Mouse (Mus musculus) gastrocnemius, adult 8-10 months (tissue): ENCODE data around the gene Pms1. TPM values are rescaled to one million over a fixed set of nuclear protein-coding genes. Genes with fewer than 3 reads are reported as not detected.
"Not testable (repeated sequence)": the region's sequence is repeated elsewhere in the genome, so short reads cannot be mapped to it uniquely, and the experiment has no call there.

Experiments used
- DNase-seq, 2 experiments: peaks; one replicate each; pipeline ENCODE4 v3.0.0; 2022; ENCODE audit warnings: low spot score in 2 of 2
- total RNA-seq, 4 experiments: library from RNA; stranded (reverse); gene quantifications; 2 replicates each; pipeline ENCODE4 v1.2.4; 2022

Gene Pms1
- 1 to 10 TPM; 5.5 to 6.6 (median 6.1) TPM for total RNA-seq

DNA sequence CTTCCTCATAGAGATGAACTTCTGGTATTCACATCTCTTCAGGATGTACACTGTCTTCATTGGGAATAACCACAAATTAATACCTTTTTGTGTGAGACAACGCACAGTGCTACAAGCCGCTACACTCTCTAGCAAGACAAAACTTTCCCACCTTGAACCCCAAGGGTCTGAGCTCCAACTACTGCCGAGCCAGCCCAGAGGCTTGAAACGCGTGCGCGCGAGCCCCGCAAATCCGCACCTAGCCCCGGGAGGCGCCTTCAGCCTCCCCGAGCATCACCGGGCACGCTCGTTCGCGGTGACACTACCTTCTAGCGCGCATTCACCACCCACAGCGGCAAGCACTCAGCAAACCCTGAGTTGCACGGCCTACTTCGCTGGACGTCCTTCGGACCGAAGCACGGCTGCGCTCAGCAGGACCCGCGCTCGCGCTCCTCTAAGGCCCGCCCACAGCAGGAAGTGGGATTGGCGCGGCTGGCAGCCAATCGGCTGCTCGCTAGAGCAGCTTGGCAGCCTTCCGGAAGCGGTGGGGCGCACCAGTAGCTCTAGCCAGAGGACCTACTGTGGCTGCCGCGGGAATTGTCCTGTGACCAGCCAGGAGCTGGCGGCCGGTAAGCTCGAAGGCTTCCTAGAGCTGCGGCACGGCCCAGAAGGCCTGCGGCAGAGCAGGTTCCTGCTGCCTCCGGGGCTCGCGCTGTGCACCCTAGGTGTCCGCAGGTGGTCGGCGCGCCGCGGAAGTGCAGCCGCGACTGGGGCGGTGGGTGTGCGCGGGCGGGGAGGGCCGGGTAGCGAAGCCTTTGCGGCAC, at the start of gene Pms1, which contains the start of the genes Ormdl1 and Gm28778:
Gene Pms1, minus strand, starts transcription at position 438 of the 803 bp plus-strand sequence.
Gene Ormdl1, plus strand, starts transcription at position 515 of the 803 bp plus-strand sequence.
Gene Gm28778, plus strand, starts transcription at position 531 of the 803 bp plus-strand sequence.
- peak; percentile 86 to 94 for DNase-seq

DNA sequence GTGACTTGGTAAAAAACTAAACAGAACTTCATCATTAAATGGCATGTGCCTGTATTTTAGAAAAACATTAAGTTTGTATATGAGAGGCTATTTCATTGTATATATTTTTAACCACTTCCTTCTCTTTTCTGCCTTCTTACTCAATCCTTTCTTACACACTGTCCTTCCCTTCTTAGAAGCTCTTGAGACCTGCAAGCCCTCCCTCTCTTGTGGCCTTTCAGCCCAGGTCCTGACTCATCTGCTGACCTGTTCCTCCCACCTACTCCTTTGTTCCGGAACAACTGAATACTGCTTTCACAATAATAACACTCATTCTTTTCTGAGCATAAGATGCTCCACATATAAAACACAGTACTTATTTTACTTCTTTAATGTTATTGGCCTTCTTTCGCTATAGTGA, 44.3 kb upstream of the Pms1 start:
- no peak for DNase-seq

DNA sequence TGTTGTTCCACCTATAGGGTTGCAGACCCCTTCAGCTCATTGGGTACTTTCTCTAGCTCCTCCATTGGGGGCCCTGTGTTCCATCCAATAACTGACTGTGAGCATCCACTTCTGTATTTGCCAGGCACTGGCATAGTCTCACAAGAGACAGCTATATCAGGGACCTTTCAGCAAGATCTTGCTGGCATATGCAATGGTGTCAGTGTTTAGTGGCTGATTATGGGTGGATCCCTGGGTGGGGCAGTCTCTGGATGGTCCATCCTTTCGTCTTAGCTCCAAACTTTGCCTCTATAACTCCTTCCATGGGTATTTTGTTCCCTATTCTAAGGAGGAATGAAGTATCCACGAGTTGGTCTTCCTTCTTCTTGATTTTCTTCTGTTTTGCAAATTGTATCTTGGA, 40.6 kb upstream of the Pms1 start:
- not testable (repeated sequence) for DNase-seq

DNA sequence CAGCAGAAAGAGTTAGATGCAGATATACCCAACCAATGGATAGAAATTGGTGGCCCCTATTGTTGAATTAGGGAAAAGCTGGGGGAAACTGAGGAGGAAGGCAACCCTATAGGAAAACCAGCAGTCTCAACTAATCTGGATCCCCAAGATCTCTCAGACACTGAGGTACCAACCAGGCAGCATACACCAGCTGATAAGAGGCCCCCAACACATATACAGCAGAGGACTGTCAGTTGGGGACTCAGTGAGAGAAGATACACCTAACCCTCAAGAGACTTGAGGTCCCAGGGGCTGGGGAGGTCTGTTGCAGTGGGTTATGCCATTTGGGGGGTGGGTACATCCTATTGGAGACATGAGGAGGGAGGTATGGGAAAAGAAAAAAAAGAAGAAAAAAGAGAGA, 38.6 kb upstream of the Pms1 start:
- DNase-seq, result no peak

- DNase-seq, result not testable (repeated sequence)
Observed at GRCm38 (mm10) chr1:53333527-53333926, 36.7 kb upstream of the Pms1 start.

DNA sequence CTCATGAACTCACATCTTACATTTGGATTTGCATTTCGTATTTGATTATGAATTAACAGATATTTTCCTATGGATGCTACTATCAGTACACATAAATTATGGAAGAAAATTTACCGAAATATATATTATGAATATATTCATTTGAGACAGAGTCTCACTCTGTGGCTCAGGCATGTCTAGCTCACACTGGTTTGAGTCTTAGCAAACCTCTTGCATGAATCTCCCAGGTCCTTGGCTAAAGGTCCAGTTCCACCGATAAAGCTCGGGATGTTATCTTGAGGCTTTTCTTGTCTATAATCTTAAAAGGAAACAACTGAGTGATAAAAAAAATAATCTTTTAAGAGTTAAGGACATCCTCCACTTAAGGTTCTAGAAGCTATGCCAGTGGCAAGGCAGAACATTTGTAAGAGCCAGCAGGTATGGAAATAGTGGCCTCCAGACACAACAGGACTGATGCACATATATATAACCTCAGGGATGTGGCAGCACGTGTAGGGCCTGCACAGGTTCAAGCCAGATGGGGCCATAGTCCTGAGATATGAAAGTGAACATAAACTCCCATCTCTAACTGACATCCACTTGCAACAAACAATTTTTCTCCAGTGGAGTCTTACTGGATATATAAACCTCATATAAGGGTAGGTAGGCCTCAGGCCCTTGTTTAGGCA, 28.1 kb upstream of the Pms1 start:
- DNase-seq, result no peak

GRCm38 (mm10) chr1:53324277-53324676, 27.5 kb upstream of the Pms1 start:
- no peak for DNase-seq

DNA sequence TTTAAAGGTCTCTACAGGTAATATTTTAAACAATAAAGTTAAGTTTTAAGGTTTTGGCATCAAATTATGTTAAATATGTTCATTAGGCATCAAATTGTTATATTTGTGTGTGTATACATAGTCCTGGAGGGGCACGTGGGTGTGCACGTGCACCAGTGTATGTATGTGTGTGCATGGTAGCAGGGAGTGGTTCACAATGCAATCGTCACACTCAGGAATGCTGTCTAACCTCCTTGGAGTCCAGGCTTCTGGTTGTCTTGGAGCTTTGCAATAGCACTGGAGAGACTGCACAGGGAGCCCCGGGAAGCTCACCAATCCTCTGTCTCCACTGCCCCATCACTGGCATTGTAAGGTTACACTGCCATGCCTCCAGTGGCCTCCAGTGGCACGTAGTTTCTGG, 26.4 kb upstream of the Pms1 start:
- no peak for DNase-seq

- no peak for DNase-seq
Observed at GRCm38 (mm10) chr1:53321662-53322344, 25.0 kb upstream of the Pms1 start.

GRCm38 (mm10) chr1:53312989-53313967, 16.5 kb upstream of the Pms1 start, which contains the start of gene Osgepl1:
Gene Osgepl1, plus strand, starts transcription at chr1:53313624.
- peak; percentile 63 to 76 for DNase-seq

GRCm38 (mm10) chr1:53300506-53300905, 3.7 kb upstream of the Pms1 start:
- DNase-seq, result no peak

GRCm38 (mm10) chr1:53291197-53291596, 5.6 kb downstream of the Pms1 start:
- no peak for DNase-seq

DNA sequence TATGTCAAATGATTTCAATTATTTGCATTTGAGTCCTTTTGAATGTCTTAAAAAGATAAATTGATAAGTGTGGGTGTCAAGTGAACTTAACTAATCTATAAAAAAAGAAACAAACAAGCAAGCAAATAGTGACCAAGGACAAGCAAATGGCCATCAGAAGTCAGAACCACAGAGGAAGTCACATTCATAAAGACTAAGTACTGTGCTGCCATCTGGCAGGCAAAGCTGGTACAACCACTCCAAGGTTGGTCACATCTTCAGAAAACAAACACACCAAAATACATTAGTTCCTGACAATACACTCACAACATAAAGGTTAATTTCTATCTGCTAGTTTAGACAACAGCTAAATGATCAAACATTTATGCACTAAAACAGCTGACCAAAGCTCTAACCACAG, 24.2 kb downstream of the Pms1 start:
- DNase-seq, result peak in 1 of 2 experiments; percentile 13

GRCm38 (mm10) chr1:53269901-53270300, 26.9 kb downstream of the Pms1 start:
- no peak for DNase-seq

GRCm38 (mm10) chr1:53264958-53265612, 31.7 kb downstream of the Pms1 start:
- DNase-seq, result not testable (repeated sequence)

- DNase-seq, result no peak
Observed at GRCm38 (mm10) chr1:53226063-53226462, 70.8 kb downstream of the Pms1 start.

GRCm38 (mm10) chr1:53225616-53226015, 71.2 kb downstream of the Pms1 start:
- DNase-seq, result peak in 1 of 2 experiments; percentile 21

DNA sequence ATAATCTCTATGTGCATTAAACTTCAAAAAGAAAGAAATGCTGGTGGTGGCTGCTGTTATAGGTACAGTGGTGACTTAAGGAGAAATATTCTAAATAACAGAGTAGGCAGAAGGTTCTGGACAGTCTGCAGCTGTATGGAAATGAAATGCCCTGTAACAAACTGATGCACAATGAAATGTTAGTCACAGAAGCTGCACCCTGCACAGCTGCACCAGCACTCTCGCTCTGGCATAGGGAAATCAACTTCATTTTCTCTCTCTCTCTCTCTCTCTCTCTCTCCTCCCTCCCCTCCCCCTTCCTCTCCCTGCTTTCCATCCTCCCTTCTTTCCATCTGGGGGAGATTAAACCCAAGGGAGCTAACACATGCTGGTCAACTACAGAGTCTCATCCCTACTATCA, 72.0 kb downstream of the Pms1 start:
- DNase-seq, result no peak

DNA sequence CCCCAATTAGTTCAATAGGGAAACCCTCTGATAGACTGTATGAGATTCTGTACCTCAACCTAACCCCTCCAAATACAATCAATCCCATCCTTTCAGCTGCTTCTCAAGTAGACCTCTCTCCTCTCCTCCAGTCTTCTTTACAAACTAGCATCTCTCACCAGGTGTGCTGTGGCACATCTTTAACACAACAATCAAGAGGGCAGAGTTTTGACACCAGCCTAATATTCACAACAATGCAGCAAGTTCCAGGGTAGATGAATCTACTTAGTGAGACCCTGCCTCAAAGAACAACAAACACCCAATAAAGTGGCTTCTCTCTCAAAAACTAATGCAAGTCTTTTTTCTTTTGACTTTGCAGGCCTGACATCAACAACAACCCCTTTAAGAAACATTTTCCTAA, 86.7 kb downstream of the Pms1 start:
- no peak for DNase-seq

GRCm38 (mm10) chr1:53203902-53204301, 92.9 kb downstream of the Pms1 start:
- no peak for DNase-seq
